Mouse (Mus musculus) urinary bladder, postnatal 25 days (tissue): Measurements from ENCODE around the gene Efhd2.
A peak's percentile ranks its signal among the peaks of the same experiment; 100 is the strongest.

ENCODE experiments used
- DNase-seq: peaks from one replicate; pipeline ENCODE4 v3.0.0; 2022; ENCODE audit warnings: low spot score

Gene Efhd2

DNA sequence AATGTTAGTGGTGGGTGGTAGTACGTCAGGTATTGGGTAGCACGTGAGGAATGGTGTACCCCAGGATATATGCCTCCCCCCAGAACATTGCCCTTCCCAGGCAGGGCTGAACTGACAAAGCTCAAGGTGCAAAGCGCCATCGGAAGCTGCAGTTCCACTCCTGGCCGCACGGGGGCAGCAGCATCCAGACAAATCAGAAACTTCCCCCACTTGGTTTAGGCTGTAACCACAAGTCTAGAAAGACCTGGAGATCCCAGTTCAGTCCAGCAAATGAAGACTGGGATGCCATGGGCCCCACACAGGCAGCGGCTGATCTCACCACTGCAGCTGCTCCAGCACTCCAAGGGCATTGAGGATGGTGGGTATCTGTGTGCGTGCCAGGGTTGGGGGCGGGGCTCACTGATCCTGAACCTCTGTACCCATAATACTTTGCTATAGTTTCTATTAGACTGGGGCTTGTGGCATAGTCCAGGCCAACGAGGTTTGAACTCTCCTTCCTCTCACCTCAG, 17.2 kb downstream of the Efhd2 start:
- DNase-seq = peak; percentile 85

DNA sequence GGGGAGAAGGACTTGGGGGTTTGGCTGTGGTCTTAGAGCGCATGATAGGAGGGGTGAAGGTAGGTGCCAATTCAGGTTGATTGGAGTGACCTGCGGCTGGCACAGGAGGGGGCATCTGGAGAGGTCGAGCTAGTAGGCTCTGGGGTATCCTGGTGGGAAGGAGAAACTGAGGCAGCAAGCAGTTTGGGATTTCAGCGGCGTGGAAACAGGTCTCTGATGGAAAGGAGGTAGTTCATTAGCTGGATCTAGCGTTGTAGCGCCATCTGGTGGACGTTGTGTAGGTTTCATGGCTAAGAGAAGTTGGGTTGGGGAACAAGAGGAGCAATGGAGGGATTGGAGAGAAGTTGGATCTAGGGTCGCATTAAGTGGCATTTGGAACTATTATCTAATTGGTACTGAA, 21.3 kb downstream of the Efhd2 start:
- DNase-seq = peak; percentile 66

DNA sequence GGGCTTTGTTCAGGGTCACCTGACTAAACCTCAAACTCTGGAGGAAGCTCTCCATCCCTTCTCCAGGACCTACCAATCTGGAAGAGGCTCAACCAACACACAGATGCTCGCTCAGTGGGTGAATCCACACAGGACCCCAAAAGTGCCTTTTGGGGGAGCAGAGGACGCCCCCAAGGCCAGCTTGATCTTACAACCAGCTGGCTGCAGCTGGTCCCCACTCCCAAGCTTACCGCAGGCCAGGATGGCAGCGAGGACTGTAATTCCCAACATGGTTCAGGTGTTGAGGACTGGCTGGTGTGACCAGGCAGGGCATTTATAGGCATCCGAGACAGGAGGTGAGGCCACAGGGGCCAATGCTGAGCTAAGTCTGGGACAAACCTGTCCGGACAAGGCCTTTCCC, 28.7 kb downstream of the Efhd2 start, which contains the start of gene Ctrc:
Ctrc (minus strand) TSS at position 361 of the 400 bp plus-strand sequence.
- no peak for DNase-seq

DNA sequence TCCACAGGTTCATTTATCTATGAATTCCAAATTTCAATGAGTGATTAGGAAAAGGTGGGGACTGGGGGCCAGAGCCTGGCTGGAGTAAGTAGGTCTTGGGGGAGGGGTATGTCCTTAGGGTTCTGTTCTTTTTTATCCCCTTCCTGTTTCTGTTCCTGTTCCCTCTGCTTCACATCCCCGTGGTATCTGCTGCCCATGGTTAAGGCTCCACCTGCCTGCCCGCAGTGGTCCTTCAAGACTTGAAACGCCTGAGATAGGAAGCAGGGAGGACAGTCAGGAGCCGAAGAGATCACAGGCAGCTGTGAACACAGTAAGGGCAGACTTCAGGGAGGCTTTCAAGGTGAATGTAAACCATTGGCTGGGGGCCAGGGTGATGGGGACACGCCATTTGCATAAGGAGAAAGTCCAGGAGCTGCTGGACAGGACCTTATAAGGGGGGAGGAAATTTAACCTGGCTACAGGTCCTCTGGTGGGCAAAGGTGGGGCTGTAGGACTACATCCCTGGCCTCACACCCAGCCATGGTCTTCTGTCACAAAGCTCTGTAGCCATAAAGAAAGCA, 40.1 kb downstream of the Efhd2 start:
- DNase-seq = no peak

DNA sequence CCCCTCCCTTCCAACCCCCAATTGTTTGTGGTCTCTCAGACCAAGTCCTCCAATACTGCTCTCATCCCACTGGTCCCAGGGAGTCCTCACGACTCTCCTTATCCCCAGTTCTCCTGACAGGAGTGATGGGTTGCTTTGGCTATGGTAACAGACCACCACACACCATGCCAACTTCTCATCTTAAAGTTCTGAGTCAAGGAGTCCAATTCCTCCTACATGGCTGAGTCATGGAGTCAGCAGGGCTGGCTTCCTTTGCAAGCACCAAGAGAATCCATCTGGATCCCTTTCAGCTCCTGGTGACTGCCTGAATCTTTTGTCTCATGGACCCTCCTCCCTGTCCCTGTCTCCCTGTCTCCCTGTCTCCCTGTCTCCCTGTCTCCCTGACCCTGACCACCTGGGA, 40.8 kb downstream of the Efhd2 start:
- no peak for DNase-seq

DNA sequence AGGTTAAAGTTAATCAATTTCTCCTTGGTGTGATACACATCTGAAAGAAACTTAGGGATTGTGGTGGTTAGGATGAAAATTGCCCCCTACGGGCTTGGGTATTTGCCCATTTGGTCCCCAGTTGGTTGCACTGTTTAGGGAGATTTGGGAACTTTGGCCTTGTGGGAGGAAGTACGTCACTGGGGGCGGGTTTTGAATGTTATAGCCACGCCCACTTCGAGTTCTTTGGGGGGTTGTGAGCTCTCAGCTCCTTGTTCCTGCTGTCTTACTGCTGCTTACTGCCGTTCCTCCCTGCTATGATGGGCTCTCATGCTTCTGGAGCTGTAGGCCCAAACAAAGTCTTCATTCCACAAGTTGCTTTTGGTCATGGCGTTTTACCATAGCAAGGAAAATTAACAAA, 43.4 kb downstream of the Efhd2 start:
- no peak for DNase-seq

DNA sequence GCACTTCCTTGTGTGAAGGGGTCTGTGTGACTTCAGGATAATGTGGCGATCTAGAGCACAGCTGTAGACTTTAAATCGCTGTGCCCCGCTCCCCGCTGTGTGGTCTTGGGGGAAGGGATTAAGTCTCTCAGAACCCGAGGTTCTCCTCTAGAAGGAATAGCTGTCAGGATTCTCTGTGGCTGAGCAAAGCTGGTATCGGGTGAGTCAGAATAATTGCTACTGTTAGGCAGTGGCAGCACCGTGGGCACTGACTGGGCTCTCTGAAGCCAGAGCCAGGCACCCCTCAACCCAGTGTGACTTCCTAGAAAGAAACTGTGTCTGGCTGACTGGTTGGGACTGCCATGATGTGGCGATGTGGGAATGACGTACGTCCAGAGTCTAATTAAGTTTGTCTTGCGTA, 44.3 kb downstream of the Efhd2 start:
- DNase-seq = no peak

DNA sequence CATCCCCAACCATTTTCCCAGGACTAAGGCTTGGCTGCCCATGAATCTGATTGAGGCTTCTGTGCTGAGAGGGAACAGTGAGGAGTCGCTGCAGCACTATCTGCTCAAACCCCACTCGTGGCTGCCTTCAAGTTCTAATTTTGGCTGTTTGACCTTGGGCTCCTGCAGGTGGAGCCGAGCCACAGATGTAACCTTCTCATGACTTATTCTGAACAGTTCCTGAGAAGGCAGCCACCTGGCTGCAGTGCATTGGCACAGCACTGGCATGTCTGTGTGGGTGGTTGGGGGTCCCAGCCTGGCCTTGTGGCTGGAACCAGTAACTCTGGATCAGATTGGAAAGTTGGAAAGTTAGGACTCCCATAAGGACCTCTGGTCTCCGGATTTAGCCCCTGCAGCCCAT, 46.5 kb downstream of the Efhd2 start:
- no peak for DNase-seq

DNA sequence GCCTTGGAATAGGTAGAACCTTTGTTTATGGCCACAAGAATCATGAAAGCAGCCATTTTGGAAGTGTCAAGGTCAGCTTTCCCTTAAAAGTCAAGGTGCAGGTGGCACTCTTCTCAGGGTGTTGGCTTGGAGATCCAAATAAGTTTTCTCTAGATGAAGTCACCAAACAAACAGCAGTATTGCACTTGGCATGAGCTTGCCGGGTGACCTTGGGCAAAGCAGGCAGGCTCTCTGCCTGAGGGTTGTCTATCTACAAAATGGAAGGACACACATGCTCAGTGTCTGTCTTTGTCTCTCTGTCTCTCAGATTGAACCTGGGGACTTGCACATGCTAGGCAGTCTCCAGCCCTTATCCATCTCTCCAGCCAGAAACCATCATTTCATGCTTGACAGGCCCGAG, 47.3 kb downstream of the Efhd2 start:
- no peak for DNase-seq

DNA sequence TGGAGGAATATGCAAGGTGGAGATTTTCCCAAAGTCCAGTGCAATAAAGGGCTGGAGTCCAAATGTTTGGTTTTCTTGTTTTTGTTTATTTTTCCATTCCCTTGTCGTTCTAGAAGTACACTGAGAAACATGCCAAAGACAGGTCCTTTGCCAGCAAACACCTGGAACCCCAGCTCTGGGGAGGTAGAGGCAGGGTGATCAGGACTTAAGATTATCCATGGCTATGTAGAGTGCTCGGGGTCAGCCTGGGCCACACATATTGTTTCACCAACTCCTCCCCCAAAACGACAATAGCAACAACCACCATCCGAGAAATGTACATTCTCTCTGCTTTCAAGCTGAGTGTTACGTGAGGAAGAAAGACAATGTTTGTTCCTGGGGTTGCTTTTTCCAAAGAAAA, 48.7 kb downstream of the Efhd2 start, which contains the start of gene Cela2a:
Cela2a (minus strand) TSS at position 101 of the 400 bp plus-strand sequence.
- no peak for DNase-seq

DNA sequence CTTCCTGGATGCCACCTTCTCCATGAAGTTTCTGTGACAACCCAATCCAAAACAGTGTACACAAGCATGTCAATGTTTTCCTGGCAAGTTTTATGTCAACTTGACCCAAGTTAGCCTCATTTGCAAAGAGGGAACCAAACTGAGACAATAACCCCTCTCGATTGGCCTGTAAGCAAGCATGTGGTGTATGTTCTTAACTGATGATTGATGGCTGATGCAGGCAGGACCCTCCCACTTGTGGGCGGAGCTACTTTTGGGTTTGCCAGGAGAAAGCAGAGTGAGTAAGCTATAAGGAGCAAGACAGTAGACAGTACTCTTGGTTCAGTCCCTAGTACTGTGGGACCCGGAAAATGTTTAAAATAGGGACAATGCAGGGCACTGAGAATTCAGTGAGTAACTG, 51.7 kb downstream of the Efhd2 start:
- DNase-seq = no peak

DNA sequence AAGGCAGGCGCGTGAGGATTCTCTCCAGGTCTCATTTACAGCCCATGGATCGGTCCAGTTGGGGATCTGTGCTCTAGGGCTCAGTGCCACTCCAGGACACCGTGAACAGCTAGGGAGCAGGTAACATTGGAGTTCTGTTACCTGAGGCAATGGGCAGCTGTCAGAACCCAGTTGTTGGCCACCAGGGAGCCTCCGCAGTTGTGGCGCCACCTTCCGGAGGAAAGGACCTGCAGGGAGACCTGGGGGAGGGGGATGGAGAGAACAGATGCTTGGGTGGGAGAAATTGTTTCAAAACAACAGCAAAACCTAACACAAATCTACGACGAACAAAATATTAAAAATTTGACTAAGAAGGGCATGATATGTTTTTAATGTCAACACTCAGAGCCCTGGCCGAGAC, 52.6 kb downstream of the Efhd2 start:
- DNase-seq = peak; percentile 15

DNA sequence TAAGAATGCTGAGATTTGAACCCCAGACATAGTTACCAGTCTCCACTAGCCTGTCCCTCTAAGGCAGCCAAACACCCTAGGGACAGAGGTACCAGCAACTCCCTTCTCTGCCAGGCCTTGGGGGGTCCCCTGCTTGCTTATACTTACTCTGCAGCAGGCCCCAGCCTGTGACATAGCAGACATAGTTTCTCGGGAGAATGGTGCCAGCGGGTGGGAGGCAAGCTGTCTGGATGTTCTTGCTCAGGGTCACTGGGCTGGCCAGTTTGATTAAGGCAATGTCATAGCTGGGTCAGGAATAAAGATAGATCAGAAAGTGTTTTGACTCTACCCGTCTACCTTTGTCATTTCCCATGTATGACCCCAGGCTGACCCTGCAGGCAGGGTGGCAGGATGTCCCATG, 53.5 kb downstream of the Efhd2 start:
- DNase-seq = no peak

DNA sequence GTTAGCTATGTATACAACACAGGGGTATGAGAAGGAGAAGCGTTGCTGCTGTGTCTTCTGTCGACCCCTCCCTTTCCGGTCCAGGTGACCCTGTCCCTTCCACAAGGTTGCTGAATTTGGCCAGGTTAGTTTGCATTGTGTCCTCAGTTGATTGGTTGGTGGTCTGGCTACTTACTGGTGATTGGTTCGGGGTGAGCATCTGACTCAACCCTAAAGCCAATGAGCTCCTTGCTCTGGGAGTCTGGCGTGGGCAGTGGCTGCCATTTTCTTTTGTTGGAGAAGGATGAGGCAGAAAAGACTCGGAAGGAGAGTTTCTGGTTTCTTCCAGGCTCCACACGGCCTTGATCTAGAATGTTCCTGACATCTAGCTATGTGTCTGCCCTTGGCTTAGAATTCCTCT, 55.4 kb downstream of the Efhd2 start:
- no peak for DNase-seq

DNA sequence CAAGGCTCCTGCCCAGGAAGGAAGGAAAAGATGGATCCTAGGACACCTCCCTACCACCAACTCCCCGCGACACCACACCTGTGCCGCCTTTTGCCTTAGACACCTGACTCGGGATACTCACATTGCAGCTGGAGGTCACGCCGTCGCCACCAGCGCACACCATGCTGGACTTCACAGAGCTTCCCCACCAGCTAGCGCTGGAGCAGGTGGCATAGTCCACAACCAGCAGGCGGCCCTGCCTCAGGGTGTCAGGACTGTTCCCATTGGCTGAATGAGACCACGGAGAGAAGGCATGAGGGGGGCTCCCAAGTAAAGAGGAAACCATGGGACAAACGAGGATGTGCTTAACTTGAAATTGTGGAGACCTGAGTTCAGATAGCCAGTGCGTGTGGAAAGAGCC, 55.9 kb downstream of the Efhd2 start:
- DNase-seq = no peak

DNA sequence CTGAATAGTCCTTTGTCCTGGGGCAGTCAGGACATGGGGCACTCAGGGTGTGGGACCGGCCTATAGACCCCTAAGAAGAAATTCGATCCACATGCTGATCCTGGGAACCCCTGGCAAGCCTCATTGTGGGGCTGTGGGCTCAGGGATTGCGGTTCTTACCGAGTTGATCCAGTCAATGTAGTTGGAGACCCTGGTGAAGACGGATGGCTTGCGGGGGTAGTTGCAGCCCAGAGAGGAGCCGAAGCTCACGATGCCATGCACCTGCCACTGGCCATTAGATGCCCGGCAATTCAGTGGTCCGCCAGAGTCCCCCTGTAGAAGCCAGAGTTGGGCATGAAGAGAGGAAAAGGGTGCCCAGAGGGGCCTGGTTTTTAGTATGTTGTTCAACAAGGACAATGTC, 57.0 kb downstream of the Efhd2 start:
- DNase-seq = no peak

DNA sequence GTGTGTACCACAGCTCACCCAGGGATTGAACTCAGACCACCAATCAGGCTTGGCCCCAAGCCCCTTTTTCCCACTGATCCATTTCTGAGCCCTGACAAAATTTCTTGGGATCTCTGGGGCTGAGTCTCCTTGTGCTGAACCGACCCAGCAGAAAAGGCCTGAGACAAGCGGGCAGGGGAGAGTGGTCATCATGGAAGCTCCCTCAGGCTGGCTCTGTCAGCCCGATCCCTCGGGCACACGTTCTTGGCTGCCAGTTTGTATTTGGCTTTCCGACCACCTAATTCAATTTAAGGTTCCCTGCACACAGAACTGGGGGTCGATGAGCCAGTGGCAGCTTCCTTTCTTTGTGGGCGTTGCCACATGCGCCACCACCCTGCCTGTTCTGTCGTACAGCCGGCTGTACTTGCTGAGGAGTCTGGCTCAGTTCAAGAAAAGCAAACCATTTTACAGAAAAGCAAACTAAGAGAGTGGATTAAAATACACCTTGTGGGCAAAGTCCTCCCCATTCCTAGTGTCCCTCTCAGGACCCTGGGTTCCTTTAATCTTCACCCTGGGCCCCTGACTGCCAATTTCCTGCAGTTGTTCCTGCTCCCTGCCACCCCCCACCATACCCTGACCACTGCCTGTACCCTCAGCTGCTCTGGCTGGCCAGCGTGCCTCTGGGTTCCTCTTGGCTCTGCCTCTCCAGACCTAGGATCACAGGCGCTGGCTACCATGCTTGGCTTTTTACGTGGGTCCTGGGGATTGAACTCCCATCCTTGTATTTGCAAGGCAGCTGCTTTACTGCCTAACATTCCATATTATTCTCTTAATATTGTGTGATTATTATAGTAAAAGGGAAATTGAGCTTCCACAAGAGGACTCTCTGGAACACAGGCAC, 57.7 kb downstream of the Efhd2 start:
- no peak for DNase-seq

DNA sequence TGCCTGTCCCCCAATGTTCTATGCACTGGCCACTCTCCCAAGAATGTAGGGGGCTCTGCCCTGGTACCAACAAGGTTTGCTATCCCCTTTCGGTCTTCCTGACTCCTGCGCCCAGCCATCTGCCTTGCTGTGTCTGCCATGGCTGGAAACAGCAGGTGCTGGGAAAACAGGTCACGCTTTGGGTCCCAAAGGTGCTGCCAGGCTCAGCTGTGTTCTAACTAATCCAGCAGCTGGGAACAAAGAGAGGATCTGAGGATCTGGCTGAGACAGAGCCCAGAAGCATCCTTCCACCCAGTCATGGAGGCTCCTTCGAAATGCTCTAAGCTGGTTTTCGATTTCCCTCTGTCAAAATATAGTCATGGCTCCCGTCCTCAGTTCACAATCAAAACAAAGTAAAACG, 58.5 kb downstream of the Efhd2 start:
- DNase-seq = no peak

DNA sequence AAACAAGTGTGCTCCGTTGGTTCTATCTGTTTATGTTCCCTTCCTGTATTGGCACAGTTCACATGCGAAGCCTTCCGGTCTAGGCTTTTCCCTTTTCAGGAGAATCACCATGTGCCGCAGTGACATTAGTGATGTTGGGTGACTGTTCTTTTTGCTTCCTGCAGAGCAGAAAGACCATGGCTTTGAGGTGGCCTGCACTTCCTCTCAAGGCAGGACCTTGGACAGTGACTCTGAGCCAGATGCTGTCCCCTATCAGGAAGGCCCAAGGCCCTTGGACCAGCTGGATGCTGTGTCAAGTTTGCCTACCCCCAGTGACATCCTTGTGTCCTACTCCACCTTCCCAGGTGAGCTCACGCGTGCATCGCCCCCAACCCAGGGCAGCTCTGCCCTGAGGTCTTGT, 63.3 kb downstream of the Efhd2 start:
- DNase-seq = no peak

DNA sequence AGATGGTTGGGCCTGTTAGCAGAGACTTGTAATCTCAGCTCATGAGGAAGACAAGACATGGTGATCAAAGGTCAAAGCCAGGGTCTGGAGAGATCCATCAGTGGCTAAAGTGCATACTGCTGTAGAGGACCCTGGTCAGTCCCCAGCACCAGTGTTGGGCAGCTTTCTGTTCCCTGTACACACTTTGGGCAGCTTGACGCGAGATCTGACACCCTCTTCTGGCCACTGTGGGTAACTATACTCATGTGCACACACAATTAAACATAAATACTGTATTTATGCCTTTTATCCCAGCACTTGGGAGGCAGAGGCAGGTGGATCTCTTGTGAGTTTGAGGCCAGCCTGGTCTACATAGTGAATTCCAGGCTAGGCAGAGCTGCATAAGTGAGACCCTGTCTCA, 63.7 kb downstream of the Efhd2 start:
- no peak for DNase-seq

DNA sequence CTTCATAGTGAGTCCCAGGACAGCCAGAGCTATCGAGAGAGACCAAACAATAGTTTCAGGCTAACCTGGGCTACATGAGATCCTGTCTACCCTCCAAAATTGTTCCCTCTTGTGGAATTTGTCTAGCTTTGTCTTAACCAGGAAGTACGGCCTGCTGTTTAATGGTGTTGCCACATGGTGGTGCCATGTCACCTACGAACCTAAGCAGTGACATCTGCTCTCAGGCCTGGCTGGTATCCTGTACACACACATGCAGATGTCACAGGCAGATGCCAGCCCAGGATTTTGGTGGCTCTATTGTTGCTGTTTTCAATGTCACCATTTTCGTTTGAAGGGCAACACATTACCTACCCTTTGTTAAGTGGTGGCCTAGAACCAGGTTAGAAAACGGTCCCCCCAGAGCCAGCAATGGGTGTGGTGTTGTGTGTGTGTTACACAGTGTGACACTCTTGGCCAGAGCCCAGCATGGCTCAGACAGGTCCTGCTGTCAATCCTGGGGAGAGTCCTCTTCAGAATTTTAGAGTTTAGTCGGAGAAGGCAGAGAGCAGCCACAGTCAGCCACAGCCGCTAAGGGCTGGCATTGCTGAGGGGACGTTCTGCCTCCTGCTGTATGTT, 64.8 kb downstream of the Efhd2 start:
- DNase-seq = no peak
